Mouse (Mus musculus) embryonic fibroblast, embryonic 13.5 days (primary cell): Measurements from ENCODE around the gene Tbx21. TPM values are rescaled to one million over a fixed set of nuclear protein-coding genes. Genes with fewer than 3 reads are reported as not detected.

ENCODE experiments used
- H3K27ac ChIP-seq: 2 replicates; pipeline ENCODE4 v1.5.1; 2012; ENCODE audit warnings: low read length, control low read depth, inconsistent platforms; ENCODE audit not compliant: insufficient read depth
- H3K4me1 ChIP-seq: 2 replicates; pipeline ENCODE4 v1.6.1; 2011; ENCODE audit warnings: low read length; ENCODE audit not compliant: control insufficient read depth, insufficient read depth
- H3K4me3 ChIP-seq: 2 replicates; pipeline ENCODE4 v1.5.1; 2011; ENCODE audit warnings: mild to moderate bottlenecking, control low read depth, low read length; ENCODE audit not compliant: insufficient read depth
- CTCF ChIP-seq: IDR thresholded peaks from 2 replicates; pipeline ENCODE4 v1.5.1; 2011; ENCODE audit warnings: mild to moderate bottlenecking, control low read depth, low read length, moderate library complexity, borderline replicate concordance; ENCODE audit not compliant: insufficient read depth
- POLR2A ChIP-seq: IDR thresholded peaks from 2 replicates; pipeline ENCODE4 v1.6.1; 2011; ENCODE audit warnings: low read depth, mild to moderate bottlenecking, control low read depth, low read length, moderate library complexity
- polyA plus RNA-seq: library from polyadenylated mRNA; stranded (reverse); fragments of >200 nt; gene quantifications from 2 replicates; pipeline ENCODE4 v1.2.4, GENCODE M21; 2011; ENCODE audit warnings: low read depth; ENCODE audit not compliant: missing spikeins, insufficient read length

The Tbx21 gene
- polyA plus RNA-seq, 1 experiment: not detected

- TF ChIP-seq POLR2A (no peak), CTCF (no peak)
- Histone ChIP-seq H3K4me3 (no peak overlapping the region), H3K4me1 (peaks cover 14% of the 10 kb centered on the region), H3K27ac (no peak overlapping the region)
Observed at GRCm38 (mm10) chr11:97148591-97148990, 33.5 kb upstream of the Tbx21 start.

- H3K4me1 ChIP-seq: peaks cover 7% of the 10 kb centered on the region
- no peak for TF ChIP-seq POLR2A
- TF ChIP-seq CTCF: no peak
- H3K4me3 ChIP-seq: no peak overlapping the region
- no peak overlapping the region for H3K27ac ChIP-seq
Observed at GRCm38 (mm10) chr11:97147333-97147732, 32.2 kb upstream of the Tbx21 start.

- no peak overlapping the region for H3K4me3 ChIP-seq
- TF ChIP-seq POLR2A (no peak), CTCF (peak; percentile 85; the same call in 1 of the 2 replicates)
- 0 out of 2 replicates have a peak, but pooled peaks cover 4% of the 10 kb centered on the region for H3K4me1 ChIP-seq
- no peak overlapping the region for H3K27ac ChIP-seq
Observed at GRCm38 (mm10) chr11:97146724-97147123, 31.6 kb upstream of the Tbx21 start.

GRCm38 (mm10) chr11:97145951-97146350 is 30.8 kb upstream of the Tbx21 start:
- TF ChIP-seq POLR2A (no peak), CTCF (no peak)
- Histone ChIP-seq H3K27ac (no peak overlapping the region), H3K4me1 (peaks cover 6% of the 10 kb centered on the region; the same call in 1 of the 2 replicates), H3K4me3 (no peak overlapping the region)

- Histone ChIP-seq H3K4me3 (no peak overlapping the region), H3K4me1 (peaks cover 12% of the 10 kb centered on the region; the same call in 1 of the 2 replicates), H3K27ac (no peak overlapping the region)
- TF ChIP-seq CTCF (no peak), POLR2A (no peak)
Observed at GRCm38 (mm10) chr11:97145320-97145719, 30.2 kb upstream of the Tbx21 start.

- H3K4me3 ChIP-seq: no peak overlapping the region
- H3K4me1 ChIP-seq: peaks cover 9% of the 10 kb centered on the region; the same call in 1 of the 2 replicates
- TF ChIP-seq POLR2A: no peak
- TF ChIP-seq CTCF: no peak
- no peak overlapping the region for H3K27ac ChIP-seq
Observed at GRCm38 (mm10) chr11:97143196-97143900, 28.2 kb upstream of the Tbx21 start.

- TF ChIP-seq POLR2A (no peak), CTCF (no peak)
- peaks cover 9% of the 10 kb centered on the region; the same call in 1 of the 2 replicates for H3K4me1 ChIP-seq
- no peak overlapping the region for H3K27ac ChIP-seq
- H3K4me3 ChIP-seq: no peak overlapping the region
Observed at GRCm38 (mm10) chr11:97142159-97142608, 27.1 kb upstream of the Tbx21 start.

- TF ChIP-seq POLR2A (no peak), CTCF (no peak)
- H3K27ac ChIP-seq: no peak overlapping the region
- no peak overlapping the region for H3K4me3 ChIP-seq
- H3K4me1 ChIP-seq: peaks cover 9% of the 10 kb centered on the region; the same call in 1 of the 2 replicates
Observed at GRCm38 (mm10) chr11:97140811-97141210, 25.7 kb upstream of the Tbx21 start.

GRCm38 (mm10) chr11:97139256-97139655 is 24.1 kb upstream of the Tbx21 start:
- TF ChIP-seq POLR2A: no peak
- TF ChIP-seq CTCF: no peak
- Histone ChIP-seq H3K27ac (no peak overlapping the region), H3K4me1 (peaks cover 9% of the 10 kb centered on the region; the same call in 1 of the 2 replicates), H3K4me3 (no peak overlapping the region)

GRCm38 (mm10) chr11:97138554-97139226 is 23.6 kb upstream of the Tbx21 start:
- TF ChIP-seq CTCF: no peak
- no peak for TF ChIP-seq POLR2A
- Histone ChIP-seq H3K4me1 (peaks cover 9% of the 10 kb centered on the region; the same call in 1 of the 2 replicates), H3K4me3 (no peak overlapping the region), H3K27ac (no peak overlapping the region)
